Mouse (Mus musculus): ENCODE measurements around the gene Gm45785.

DNA sequence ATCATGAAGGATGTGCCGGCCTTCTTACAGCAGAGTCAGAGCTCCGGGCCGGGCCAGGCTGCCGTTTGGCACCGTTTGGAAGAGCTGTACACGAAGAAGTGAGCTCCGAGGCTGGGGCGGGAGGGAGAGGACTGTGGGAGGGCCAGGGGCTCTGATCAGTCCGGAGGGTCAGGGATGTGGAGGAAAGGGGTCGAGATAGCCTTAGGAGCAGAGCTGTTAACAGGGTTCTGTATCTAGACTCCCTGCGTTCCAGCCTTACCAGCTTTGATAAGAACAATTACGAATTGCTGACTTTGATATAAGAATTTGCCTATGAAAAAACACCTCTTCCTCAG lies 26.3 kb upstream of the Gm45785 start:
- no peak for TF ChIP-seq CTCF (IDR thresholded peaks at IDR 0.05)
- TF ChIP-seq EP300 (IDR thresholded peaks at IDR 0.05) = no peak

All from lung, postnatal 0 days (tissue).